Mouse (Mus musculus): ENCODE data around the gene Hint1. TPM values are rescaled to one million over a fixed set of nuclear protein-coding genes. Genes with fewer than 3 reads are reported as not detected.

Gene Hint1
- polyA plus RNA-seq, 1 experiment from 2014 or later, result 753 TPM

- peak within 1 kb of the TSS; percentile 92 for H3K4me2 ChIP-seq
- WGBS, result 13% methylated on average over 44 of the region's 45 CpGs
- peak within 1 kb of the TSS; percentile 68 for H3K4me3 ChIP-seq
- H3K9ac ChIP-seq, result peak within 1 kb of the TSS; percentile 62
- H3K27ac ChIP-seq, result peak within 1 kb of the TSS; percentile 65
- no peaks in the 10 kb centered on the region for H3K36me3 ChIP-seq
- H3K9me3 ChIP-seq (replicated peaks), result no peaks in the 10 kb centered on the region
- peak; percentile 73 for ATAC-seq (replicated peaks; ENCODE audit: insufficient number of reproducible peaks, insufficient read depth, low FRiP score, low read depth)
- no peaks in the 10 kb centered on the region for H3K27me3 ChIP-seq
- H3K4me1 ChIP-seq (replicated peaks), result peaks cover 39% of the 10 kb centered on the region
Measured at GRCm38 (mm10) chr11:54902333-54903323, 36.4 kb downstream of the Hint1 start, which contains the start of gene Gpx3. TSS of gene Gpx3 (plus strand) at chr11:54902453.

- Histone ChIP-seq H3K4me2 (peak overlapping the region; percentile 92), H3K9ac (peak overlapping the region; percentile 62), H3K27me3 (no peaks in the 10 kb centered on the region), H3K36me3 (no peaks in the 10 kb centered on the region; the same call in 1 of the 2 replicates), H3K27ac (peak overlapping the region; percentile 65), H3K4me1 (replicated peaks) (peaks cover 37% of the 10 kb centered on the region), H3K4me3 (peak overlapping the region; percentile 68), H3K9me3 (replicated peaks) (no peaks in the 10 kb centered on the region)
- no peak for ATAC-seq (replicated peaks; ENCODE audit: insufficient number of reproducible peaks, insufficient read depth, low FRiP score, low read depth)
- 58% methylated on average over 5 of the region's 5 CpGs for WGBS
Measured at GRCm38 (mm10) chr11:54903339-54903738, 37.2 kb downstream of the Hint1 start.

GRCm38 (mm10) chr11:54903940-54904706 lies 37.9 kb downstream of the Hint1 start:
- peaks cover 37% of the 10 kb centered on the region for H3K4me1 ChIP-seq (replicated peaks)
- WGBS, result 32% methylated on average over 4 of the region's 4 CpGs
- peak; percentile 36 for ATAC-seq (replicated peaks; ENCODE audit: insufficient number of reproducible peaks, insufficient read depth, low FRiP score, low read depth)
- H3K9me3 ChIP-seq (replicated peaks), result no peaks in the 10 kb centered on the region
- no peak overlapping the region for H3K9ac ChIP-seq
- H3K27ac ChIP-seq, result peak overlapping the region; percentile 65
- H3K36me3 ChIP-seq, result peaks cover 4% of the 10 kb centered on the region; the same call in 1 of the 2 replicates
- H3K4me3 ChIP-seq, result peak overlapping the region; percentile 68
- H3K4me2 ChIP-seq, result peak overlapping the region; percentile 92
- no peaks in the 10 kb centered on the region for H3K27me3 ChIP-seq

- no peak overlapping the region for H3K9ac ChIP-seq
- ATAC-seq (replicated peaks; ENCODE audit: insufficient number of reproducible peaks, insufficient read depth, low FRiP score, low read depth), result no peak
- H3K27ac ChIP-seq, result peak overlapping the region; percentile 41; the same call in 1 of the 2 replicates
Measured at GRCm38 (mm10) chr11:54905086-54905485, 38.9 kb downstream of the Hint1 start.

GRCm38 (mm10) chr11:54905931-54906330 lies 39.7 kb downstream of the Hint1 start:
- Histone ChIP-seq H3K27ac (peak overlapping the region; percentile 63), H3K27me3 (no peaks in the 10 kb centered on the region), H3K36me3 (peaks cover 22% of the 10 kb centered on the region), H3K4me3 (no peak overlapping the region), H3K4me2 (0 out of 2 replicates have a peak overlapping the region, but pooled peaks have one; percentile 4), H3K4me1 (replicated peaks) (peaks cover 37% of the 10 kb centered on the region), H3K9ac (peak overlapping the region; percentile 7; the same call in 1 of the 2 replicates), H3K9me3 (replicated peaks) (no peaks in the 10 kb centered on the region)
- 30% methylated on average over 4 of the region's 4 CpGs for WGBS
- ATAC-seq (replicated peaks; ENCODE audit: insufficient number of reproducible peaks, insufficient read depth, low FRiP score, low read depth), result no peak

More at GRCm38 (mm10) chr11:54905086-54905485, 38.9 kb downstream of the Hint1 start:
- H3K9me3 ChIP-seq (replicated peaks), result no peaks in the 10 kb centered on the region
- 89% methylated on average over 3 of the region's 3 CpGs for WGBS
- no peak overlapping the region for H3K4me2 ChIP-seq
- H3K4me3 ChIP-seq, result no peak overlapping the region
- peaks cover 14% of the 10 kb centered on the region; the same call in 1 of the 2 replicates for H3K36me3 ChIP-seq
- H3K27me3 ChIP-seq, result no peaks in the 10 kb centered on the region
- peaks cover 37% of the 10 kb centered on the region for H3K4me1 ChIP-seq (replicated peaks)

GRCm38 (mm10) chr11:54906466-54906865 lies 40.3 kb downstream of the Hint1 start:
- Histone ChIP-seq H3K9me3 (replicated peaks) (no peaks in the 10 kb centered on the region), H3K4me1 (replicated peaks) (peaks cover 37% of the 10 kb centered on the region), H3K27ac (peak overlapping the region; percentile 63), H3K9ac (0 out of 2 replicates have a peak overlapping the region, but pooled peaks have one; percentile 7), H3K4me3 (no peak overlapping the region), H3K27me3 (no peaks in the 10 kb centered on the region), H3K4me2 (0 out of 2 replicates have a peak overlapping the region, but pooled peaks have one; percentile 4), H3K36me3 (peaks cover 27% of the 10 kb centered on the region)
- ATAC-seq (replicated peaks; ENCODE audit: insufficient number of reproducible peaks, insufficient read depth, low FRiP score, low read depth), result no peak
- WGBS, result 49% methylated on average over 4 of the region's 4 CpGs

- no peak overlapping the region for H3K9ac ChIP-seq
- H3K36me3 ChIP-seq, result peaks cover 30% of the 10 kb centered on the region
- H3K9me3 ChIP-seq (replicated peaks), result no peaks in the 10 kb centered on the region
- H3K27me3 ChIP-seq, result no peaks in the 10 kb centered on the region
- no peak overlapping the region for H3K27ac ChIP-seq
- H3K4me1 ChIP-seq (replicated peaks), result peaks cover 37% of the 10 kb centered on the region
- H3K4me3 ChIP-seq, result no peak overlapping the region
- 89% methylated on average over 5 of the region's 5 CpGs for WGBS
- no peak for ATAC-seq (replicated peaks; ENCODE audit: insufficient number of reproducible peaks, insufficient read depth, low FRiP score, low read depth)
- H3K4me2 ChIP-seq, result no peak overlapping the region
Measured at GRCm38 (mm10) chr11:54907259-54907658, 41.1 kb downstream of the Hint1 start.

- H3K27ac ChIP-seq, result no peak overlapping the region
- 86% methylated on average over 11 of the region's 11 CpGs for WGBS
- H3K9me3 ChIP-seq (replicated peaks), result no peaks in the 10 kb centered on the region
- no peak overlapping the region for H3K4me2 ChIP-seq
- H3K4me1 ChIP-seq (replicated peaks), result peaks cover 18% of the 10 kb centered on the region
- H3K36me3 ChIP-seq, result peaks cover 36% of the 10 kb centered on the region
- no peaks in the 10 kb centered on the region for H3K27me3 ChIP-seq
- ATAC-seq (replicated peaks; ENCODE audit: insufficient number of reproducible peaks, insufficient read depth, low FRiP score, low read depth), result no peak
- H3K9ac ChIP-seq, result no peak overlapping the region
- H3K4me3 ChIP-seq, result no peak overlapping the region
Measured at GRCm38 (mm10) chr11:54909273-54909672, 43.1 kb downstream of the Hint1 start.

DNA sequence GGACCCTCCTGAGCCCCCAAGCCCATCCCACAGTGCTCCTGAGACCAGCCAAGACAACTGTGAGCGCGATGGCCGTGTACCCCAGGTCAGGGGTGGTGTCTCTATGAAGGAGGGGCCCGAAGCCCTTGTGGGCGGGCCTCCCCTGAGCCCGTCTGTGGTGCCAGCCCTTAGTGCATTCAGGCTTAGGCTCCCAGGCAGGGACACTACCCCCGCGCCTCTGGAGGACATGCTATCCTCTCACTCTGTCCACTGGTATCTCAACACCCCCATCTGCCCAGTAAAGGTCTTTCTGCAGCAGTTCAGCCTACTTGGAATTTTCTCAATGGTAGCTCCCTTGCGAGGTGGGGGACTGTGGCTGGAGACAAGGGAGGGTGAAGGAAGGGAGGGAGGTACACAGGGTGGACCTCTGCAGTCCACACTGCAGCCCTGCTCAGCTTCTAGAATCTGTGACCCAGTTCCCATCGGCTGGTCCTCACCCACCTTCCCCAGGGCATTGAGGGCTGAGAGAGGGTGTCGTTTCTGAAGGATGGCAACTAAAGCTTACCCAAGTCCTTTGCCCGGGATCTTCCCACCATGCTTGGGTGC lies 44.0 kb downstream of the Hint1 start:
- Histone ChIP-seq H3K4me1 (replicated peaks) (peaks cover 11% of the 10 kb centered on the region), H3K27me3 (no peaks in the 10 kb centered on the region), H3K9me3 (replicated peaks) (no peaks in the 10 kb centered on the region), H3K9ac (no peak overlapping the region), H3K4me3 (no peak overlapping the region), H3K4me2 (no peak overlapping the region), H3K36me3 (peaks cover 45% of the 10 kb centered on the region), H3K27ac (no peak overlapping the region)
- WGBS, result 81% methylated on average over 12 of the region's 12 CpGs
- no peak for ATAC-seq (replicated peaks; ENCODE audit: insufficient number of reproducible peaks, insufficient read depth, low FRiP score, low read depth)

- Histone ChIP-seq H3K9ac (no peak overlapping the region), H3K9me3 (replicated peaks) (no peaks in the 10 kb centered on the region), H3K4me1 (replicated peaks) (peaks cover 4% of the 10 kb centered on the region), H3K36me3 (peaks cover 53% of the 10 kb centered on the region), H3K27me3 (no peaks in the 10 kb centered on the region), H3K4me3 (no peak overlapping the region), H3K4me2 (no peak overlapping the region), H3K27ac (no peak overlapping the region)
- WGBS, result 93% methylated on average over 3 of the region's 3 CpGs
- no peak for ATAC-seq (replicated peaks; ENCODE audit: insufficient number of reproducible peaks, insufficient read depth, low FRiP score, low read depth)
Measured at GRCm38 (mm10) chr11:54911201-54911600, 45.0 kb downstream of the Hint1 start.
